Mouse (Mus musculus): ENCODE measurements around the gene Rsrc1. TPM values are rescaled to one million over a fixed set of nuclear protein-coding genes. Genes with fewer than 3 reads are reported as not detected.
A peak's percentile ranks its signal among the peaks of the same experiment; 100 is the strongest.

The Rsrc1 gene
- polyA plus RNA-seq, 1 experiment from 2014 or later = 30.8 TPM

DNA sequence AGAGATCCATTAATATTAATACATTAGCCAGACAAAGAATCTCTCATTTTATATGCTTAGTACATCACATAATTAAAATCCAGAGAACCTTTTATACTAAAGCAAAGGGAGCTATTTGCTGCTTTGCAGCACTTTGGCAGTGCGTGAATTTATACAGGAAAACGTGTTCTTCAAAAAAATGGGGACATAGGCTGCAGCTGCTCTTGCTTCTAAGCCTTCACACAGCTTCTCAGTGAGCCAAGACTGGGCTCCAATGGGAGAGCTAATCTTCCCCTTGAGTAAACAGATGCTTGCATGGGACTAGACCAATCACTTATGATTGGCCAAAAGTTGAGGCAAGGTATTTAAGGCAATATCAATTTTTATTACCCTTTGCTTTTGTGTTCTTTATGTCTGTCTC, 365.5 kb downstream of the Rsrc1 start:
- H3K36me3 ChIP-seq (ENCODE audit: control insufficient read depth, insufficient read depth, low read length) = no peaks in the 10 kb centered on the region
- H3K9ac ChIP-seq (ENCODE audit: low read length) = no peak overlapping the region
- no peak overlapping the region for H3K27ac ChIP-seq (ENCODE audit: low read length)
- no peaks in the 10 kb centered on the region for H3K9me3 ChIP-seq (ENCODE audit: control insufficient read depth, low read length)
- 68% methylated on average over 2 of the region's 2 CpGs for WGBS
- H3K4me1 ChIP-seq (replicated peaks; ENCODE audit: control insufficient read depth, insufficient read depth, low read length) = no peaks in the 10 kb centered on the region
- H3K4me2 ChIP-seq (ENCODE audit: low read depth, low read length) = no peak overlapping the region
- no peak for ATAC-seq (ENCODE audit: low read depth)
- no peaks in the 10 kb centered on the region for H3K27me3 ChIP-seq (ENCODE audit: control insufficient read depth, insufficient read depth, low read depth, low read length)
- H3K4me3 ChIP-seq (ENCODE audit: low read length) = no peak overlapping the region

DNA sequence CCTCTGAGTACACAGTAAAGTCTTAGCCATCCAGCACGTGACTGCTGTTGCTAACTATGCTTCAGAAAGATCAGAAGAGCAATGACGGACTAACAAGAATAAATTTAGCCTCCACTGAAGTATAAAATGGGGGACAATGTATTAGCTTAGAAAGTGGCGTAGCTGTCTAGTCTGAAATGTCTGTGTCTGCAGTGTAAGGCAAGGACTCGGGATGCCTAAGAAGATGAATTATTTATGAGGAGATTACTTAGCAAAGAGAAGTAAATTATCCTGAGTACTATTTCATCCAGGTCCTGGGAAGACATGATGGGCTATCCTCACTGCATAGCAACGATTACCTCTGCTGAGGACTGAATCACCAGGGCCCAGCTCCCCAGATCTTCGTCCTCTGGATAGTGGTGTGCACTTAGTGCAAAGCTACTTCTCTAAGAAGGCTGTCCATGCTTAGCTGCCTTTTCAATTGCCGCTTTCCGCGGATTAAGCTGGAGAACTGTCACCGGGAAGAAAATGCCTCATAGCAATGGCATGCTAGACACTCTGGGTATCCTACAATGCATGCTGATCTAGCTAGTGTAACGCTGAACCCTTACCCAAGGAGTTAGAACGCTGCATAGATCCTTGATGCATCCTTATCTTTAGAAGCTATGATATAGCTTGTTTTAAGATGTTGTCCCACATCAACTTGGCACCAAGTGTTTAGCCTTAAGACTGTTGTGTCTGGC, 370.4 kb downstream of the Rsrc1 start:
- Histone ChIP-seq H3K36me3 (ENCODE audit: control insufficient read depth, insufficient read depth, low read length) (no peaks in the 10 kb centered on the region), H3K9ac (ENCODE audit: low read length) (no peak overlapping the region), H3K27ac (ENCODE audit: low read length) (no peak overlapping the region), H3K9me3 (ENCODE audit: control insufficient read depth, low read length) (no peaks in the 10 kb centered on the region), H3K4me3 (ENCODE audit: low read length) (no peak overlapping the region), H3K4me2 (ENCODE audit: low read depth, low read length) (no peak overlapping the region), H3K4me1 (replicated peaks; ENCODE audit: control insufficient read depth, insufficient read depth, low read length) (no peaks in the 10 kb centered on the region), H3K27me3 (ENCODE audit: control insufficient read depth, insufficient read depth, low read depth, low read length) (no peaks in the 10 kb centered on the region)
- 76% methylated on average over 12 of the region's 12 CpGs for WGBS
- no peak for ATAC-seq (ENCODE audit: low read depth)

DNA sequence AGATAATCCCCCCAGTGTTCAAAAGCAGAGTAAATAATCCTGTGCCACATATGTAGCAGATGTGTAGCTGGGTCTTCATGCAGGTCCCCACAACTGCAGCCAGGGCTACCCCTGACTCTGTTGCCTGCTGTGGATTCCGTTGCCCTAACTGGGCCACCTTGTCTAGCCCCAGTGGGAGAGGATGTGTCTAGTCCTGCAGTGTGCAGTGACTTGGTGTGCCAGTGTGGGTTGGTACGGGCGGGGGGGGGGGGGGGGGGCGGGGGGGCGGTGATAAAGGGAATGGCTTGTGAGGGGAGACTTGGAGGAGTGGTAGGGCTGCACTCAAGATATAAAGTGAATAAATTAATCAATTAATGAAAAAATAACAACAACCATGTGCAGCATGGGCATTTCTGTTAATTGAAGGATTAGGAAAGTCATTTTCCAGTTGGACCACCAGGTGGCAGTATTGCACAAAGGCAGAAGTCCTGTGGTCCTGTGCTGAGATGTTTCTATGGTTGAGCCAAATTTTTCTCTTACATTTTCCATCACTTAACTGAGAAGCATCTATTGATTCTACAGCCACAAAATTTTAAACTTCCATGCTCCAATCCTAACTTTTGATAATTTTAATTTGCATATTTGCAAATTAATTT, 371.1 kb downstream of the Rsrc1 start:
- Histone ChIP-seq H3K4me2 (ENCODE audit: low read depth, low read length) (no peak overlapping the region), H3K4me1 (replicated peaks; ENCODE audit: control insufficient read depth, insufficient read depth, low read length) (no peaks in the 10 kb centered on the region), H3K4me3 (ENCODE audit: low read length) (no peak overlapping the region), H3K27me3 (ENCODE audit: control insufficient read depth, insufficient read depth, low read depth, low read length) (no peaks in the 10 kb centered on the region), H3K36me3 (ENCODE audit: control insufficient read depth, insufficient read depth, low read length) (no peaks in the 10 kb centered on the region), H3K27ac (ENCODE audit: low read length) (no peak overlapping the region), H3K9ac (ENCODE audit: low read length) (no peak overlapping the region), H3K9me3 (ENCODE audit: control insufficient read depth, low read length) (no peaks in the 10 kb centered on the region)
- no peak for ATAC-seq (ENCODE audit: low read depth)
- 29% methylated on average over 2 of the region's 5 CpGs for WGBS

DNA sequence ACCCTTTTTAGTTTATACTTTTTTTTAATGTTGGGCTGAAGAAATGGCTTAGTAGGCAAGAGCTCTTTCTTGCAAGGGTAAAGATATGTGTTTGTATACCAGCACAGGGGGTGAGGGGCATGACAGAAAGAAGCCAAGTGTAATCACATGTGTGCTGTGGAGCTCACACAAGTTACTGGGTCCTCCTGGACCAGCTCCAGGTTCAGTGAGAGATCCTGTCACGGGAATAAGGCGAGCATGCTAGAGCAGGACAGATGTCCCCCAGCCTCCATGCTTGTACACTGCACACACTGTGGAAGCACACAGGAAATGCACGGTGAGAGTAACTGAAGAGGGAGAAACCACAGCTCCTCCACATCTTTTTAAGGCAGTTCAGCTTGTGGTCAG, 371.6 kb downstream of the Rsrc1 start:
- no peaks in the 10 kb centered on the region for H3K4me1 ChIP-seq (replicated peaks; ENCODE audit: control insufficient read depth, insufficient read depth, low read length)
- H3K4me3 ChIP-seq (ENCODE audit: low read length) = no peak overlapping the region
- H3K27ac ChIP-seq (ENCODE audit: low read length) = no peak overlapping the region
- H3K4me2 ChIP-seq (ENCODE audit: low read depth, low read length) = no peak overlapping the region
- WGBS = 79% methylated on average over 3 of the region's 3 CpGs
- ATAC-seq (ENCODE audit: low read depth) = 0 out of 2 replicates have a peak, but pooled peaks have one; percentile 10
- no peaks in the 10 kb centered on the region for H3K27me3 ChIP-seq (ENCODE audit: control insufficient read depth, insufficient read depth, low read depth, low read length)
- H3K9ac ChIP-seq (ENCODE audit: low read length) = no peak overlapping the region
- no peaks in the 10 kb centered on the region for H3K9me3 ChIP-seq (ENCODE audit: control insufficient read depth, low read length)
- no peaks in the 10 kb centered on the region for H3K36me3 ChIP-seq (ENCODE audit: control insufficient read depth, insufficient read depth, low read length)

DNA sequence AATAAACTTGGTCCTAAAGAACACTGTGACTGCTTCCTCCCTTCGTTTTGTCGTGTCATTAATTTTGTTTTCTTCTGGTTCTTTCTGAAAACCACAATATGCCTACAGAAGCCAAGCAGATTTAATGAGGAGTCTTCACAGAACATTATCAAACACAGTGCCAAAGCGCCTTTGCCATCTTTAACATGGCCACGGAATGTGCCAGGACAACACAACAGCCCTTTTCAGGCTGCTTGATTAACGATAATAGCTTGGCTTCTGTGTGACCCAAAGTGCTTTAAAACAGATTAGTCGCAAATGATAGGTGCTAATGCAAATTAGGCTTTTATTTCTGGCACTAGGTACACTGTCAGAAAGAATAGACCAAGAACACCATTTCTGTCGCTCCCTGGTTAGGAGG, 377.2 kb downstream of the Rsrc1 start:
- Histone ChIP-seq H3K9me3 (ENCODE audit: control insufficient read depth, low read length) (no peaks in the 10 kb centered on the region), H3K4me2 (ENCODE audit: low read depth, low read length) (no peak overlapping the region), H3K27me3 (ENCODE audit: control insufficient read depth, insufficient read depth, low read depth, low read length) (no peaks in the 10 kb centered on the region), H3K36me3 (ENCODE audit: control insufficient read depth, insufficient read depth, low read length) (no peaks in the 10 kb centered on the region), H3K27ac (ENCODE audit: low read length) (no peak overlapping the region), H3K4me3 (ENCODE audit: low read length) (no peak overlapping the region), H3K9ac (ENCODE audit: low read length) (no peak overlapping the region), H3K4me1 (replicated peaks; ENCODE audit: control insufficient read depth, insufficient read depth, low read length) (no peaks in the 10 kb centered on the region)
- ATAC-seq (ENCODE audit: low read depth) = no peak
- WGBS = 80% methylated on average over 7 of the region's 7 CpGs

DNA sequence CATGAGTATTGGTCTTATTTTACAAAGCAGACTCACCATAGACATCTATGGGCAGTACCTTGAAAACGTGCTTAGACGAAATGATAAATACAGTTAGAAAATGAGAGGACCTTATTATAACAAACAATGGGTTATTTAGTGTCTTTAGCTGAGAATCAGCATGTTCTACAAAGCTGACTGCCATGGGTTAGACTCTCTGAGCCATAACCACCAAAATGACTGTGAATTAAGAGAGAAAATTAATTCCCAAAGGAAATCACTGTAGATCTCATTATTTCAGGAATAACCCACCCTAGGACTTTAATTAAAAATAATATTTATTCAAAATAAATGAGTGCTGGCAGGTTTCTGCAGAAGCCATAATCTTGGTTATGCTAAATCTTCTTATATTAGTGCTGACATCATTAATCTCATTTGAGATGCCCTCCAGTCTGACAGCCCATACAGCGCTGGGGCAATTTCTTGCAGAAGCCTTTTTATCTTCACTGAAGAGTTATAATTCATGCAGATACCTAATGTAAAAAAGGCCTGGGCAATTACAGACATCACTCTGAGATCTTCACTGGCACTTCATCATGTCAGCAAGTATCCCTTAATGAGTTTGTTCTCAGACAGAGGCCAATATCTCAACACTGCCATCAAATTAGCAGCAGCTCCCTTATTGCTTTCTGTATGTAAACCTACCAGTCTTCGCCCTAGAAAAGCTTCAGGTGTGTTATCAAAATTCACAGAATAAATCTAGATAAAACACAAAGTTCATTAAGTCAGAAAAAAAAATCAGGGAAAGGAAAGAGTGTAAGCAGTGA, 385.1 kb downstream of the Rsrc1 start:
- Histone ChIP-seq H3K4me3 (ENCODE audit: low read length) (no peak overlapping the region), H3K27ac (ENCODE audit: low read length) (no peak overlapping the region), H3K9me3 (ENCODE audit: control insufficient read depth, low read length) (no peaks in the 10 kb centered on the region), H3K9ac (ENCODE audit: low read length) (no peak overlapping the region), H3K4me2 (ENCODE audit: low read depth, low read length) (no peak overlapping the region), H3K4me1 (replicated peaks; ENCODE audit: control insufficient read depth, insufficient read depth, low read length) (no peaks in the 10 kb centered on the region), H3K27me3 (ENCODE audit: control insufficient read depth, insufficient read depth, low read depth, low read length) (no peaks in the 10 kb centered on the region), H3K36me3 (ENCODE audit: control insufficient read depth, insufficient read depth, low read length) (no peaks in the 10 kb centered on the region)
- ATAC-seq (ENCODE audit: low read depth) = no peak
- 67% methylated on average over 4 of the region's 4 CpGs for WGBS

DNA sequence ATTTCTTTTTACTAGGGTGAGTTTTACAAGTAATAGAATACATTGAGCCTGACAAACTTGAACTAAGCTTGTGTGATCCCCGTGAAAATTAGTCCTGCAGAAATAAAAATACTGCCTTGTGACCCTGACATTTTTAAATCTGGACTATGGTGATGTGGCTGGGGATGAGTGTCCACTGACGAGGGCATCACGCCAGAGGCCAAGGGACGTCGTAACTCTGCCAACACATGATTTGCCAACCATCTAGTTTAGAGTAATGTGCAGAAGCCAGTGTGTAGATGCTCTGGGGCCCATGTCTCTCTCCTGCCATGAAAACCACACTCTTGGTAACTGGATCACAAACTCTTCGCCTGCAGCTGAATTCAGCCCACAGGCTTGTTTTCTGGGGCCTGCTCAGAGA, 386.3 kb downstream of the Rsrc1 start:
- Histone ChIP-seq H3K9ac (ENCODE audit: low read length) (no peak overlapping the region), H3K27ac (ENCODE audit: low read length) (no peak overlapping the region), H3K4me3 (ENCODE audit: low read length) (no peak overlapping the region), H3K27me3 (ENCODE audit: control insufficient read depth, insufficient read depth, low read depth, low read length) (no peaks in the 10 kb centered on the region), H3K4me2 (ENCODE audit: low read depth, low read length) (no peak overlapping the region), H3K9me3 (ENCODE audit: control insufficient read depth, low read length) (no peaks in the 10 kb centered on the region), H3K4me1 (replicated peaks; ENCODE audit: control insufficient read depth, insufficient read depth, low read length) (no peaks in the 10 kb centered on the region), H3K36me3 (ENCODE audit: control insufficient read depth, insufficient read depth, low read length) (no peaks in the 10 kb centered on the region)
- 51% methylated on average over 6 of the region's 6 CpGs for WGBS
- no peak for ATAC-seq (ENCODE audit: low read depth)

DNA sequence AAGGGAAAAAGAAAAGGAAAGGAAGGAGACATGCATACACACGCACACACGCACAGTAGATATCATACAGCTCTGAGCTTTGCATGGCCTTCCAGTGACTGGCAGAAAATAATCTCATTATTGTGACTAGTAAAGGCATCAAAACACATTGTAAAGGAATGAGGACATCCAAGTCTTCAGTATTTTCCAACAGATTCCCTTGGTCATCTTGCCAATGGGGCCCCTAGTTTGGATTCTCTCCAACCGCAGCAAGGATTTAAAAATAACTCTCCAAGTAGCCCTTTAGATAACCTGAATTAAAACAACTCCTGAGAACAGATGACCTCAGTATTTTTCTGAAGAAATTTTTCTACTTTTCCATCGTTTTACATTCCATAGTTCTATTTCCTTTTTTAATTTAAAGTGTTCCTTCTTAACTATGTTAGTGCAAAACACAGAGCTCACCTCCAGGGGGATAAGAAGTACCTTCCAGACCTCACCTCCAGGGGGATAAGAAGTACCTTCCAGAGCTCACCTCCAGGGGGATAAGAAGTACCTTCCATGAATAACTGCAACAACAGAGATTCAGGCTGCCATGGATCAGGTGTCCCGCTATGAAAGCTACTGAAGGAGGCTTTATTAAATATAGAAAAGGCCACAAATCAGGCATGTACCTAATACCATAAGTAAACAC, 388.4 kb downstream of the Rsrc1 start:
- no peak overlapping the region for H3K4me3 ChIP-seq (ENCODE audit: low read length)
- no peak for ATAC-seq (ENCODE audit: low read depth)
- H3K27me3 ChIP-seq (ENCODE audit: control insufficient read depth, insufficient read depth, low read depth, low read length) = peaks cover 5% of the 10 kb centered on the region
- no peak overlapping the region for H3K27ac ChIP-seq (ENCODE audit: low read length)
- 65% methylated on average over 5 of the region's 5 CpGs for WGBS
- H3K4me2 ChIP-seq (ENCODE audit: low read depth, low read length) = no peak overlapping the region
- H3K9me3 ChIP-seq (ENCODE audit: control insufficient read depth, low read length) = no peaks in the 10 kb centered on the region
- no peak overlapping the region for H3K9ac ChIP-seq (ENCODE audit: low read length)
- H3K4me1 ChIP-seq (replicated peaks; ENCODE audit: control insufficient read depth, insufficient read depth, low read length) = no peaks in the 10 kb centered on the region
- no peaks in the 10 kb centered on the region for H3K36me3 ChIP-seq (ENCODE audit: control insufficient read depth, insufficient read depth, low read length)

DNA sequence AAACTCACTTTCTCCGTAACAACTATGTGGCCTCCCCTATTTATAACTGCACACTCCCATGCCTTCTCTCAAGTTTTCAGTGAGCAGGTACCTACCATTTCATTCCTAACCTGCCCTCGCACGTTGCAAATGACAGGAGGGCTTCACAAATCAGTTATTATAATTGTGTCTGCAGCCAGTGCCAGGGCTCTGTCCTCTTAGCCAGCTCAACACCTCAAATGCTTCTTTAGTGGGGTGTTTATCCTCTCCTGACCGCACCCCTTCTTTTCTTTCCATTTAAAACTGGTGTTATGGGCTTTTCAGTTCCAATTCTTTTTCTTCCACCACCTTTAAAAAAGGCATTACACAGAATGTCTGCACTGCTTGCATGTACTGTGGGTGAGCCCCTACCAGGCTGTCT, 391.0 kb downstream of the Rsrc1 start:
- 69% methylated on average over 4 of the region's 4 CpGs for WGBS
- Histone ChIP-seq H3K36me3 (ENCODE audit: control insufficient read depth, insufficient read depth, low read length) (no peaks in the 10 kb centered on the region), H3K4me1 (replicated peaks; ENCODE audit: control insufficient read depth, insufficient read depth, low read length) (no peaks in the 10 kb centered on the region), H3K27ac (ENCODE audit: low read length) (no peak overlapping the region), H3K4me3 (ENCODE audit: low read length) (no peak overlapping the region), H3K9ac (ENCODE audit: low read length) (no peak overlapping the region), H3K9me3 (ENCODE audit: control insufficient read depth, low read length) (no peaks in the 10 kb centered on the region), H3K4me2 (ENCODE audit: low read depth, low read length) (no peak overlapping the region), H3K27me3 (ENCODE audit: control insufficient read depth, insufficient read depth, low read depth, low read length) (peaks cover 6% of the 10 kb centered on the region)
- no peak for ATAC-seq (ENCODE audit: low read depth)

Measured in lung, embryonic 16.5 days (tissue).